Mouse (Mus musculus) heart, adult 2 months (tissue): ENCODE measurements around the gene Ccdc9.

Experiments
- CTCF ChIP-seq: fragments of 200-600 bp; IDR thresholded peaks from 2 replicates; pipeline ENCODE4 v1.8.1; 2022; ENCODE audit warnings: antibody characterized with exemption, mild to moderate bottlenecking, moderate library complexity
- EP300 ChIP-seq: fragments of 200-500 bp; IDR thresholded peaks from 2 replicates; pipeline ENCODE4 v1.6.1; 2011; ENCODE audit warnings: low read depth, low read length, control low read depth; ENCODE audit not compliant: insufficient read depth
- POLR2A ChIP-seq: fragments of 200-500 bp; IDR thresholded peaks from 2 replicates; pipeline ENCODE4 v1.6.1; 2011; ENCODE audit warnings: mild to moderate bottlenecking, low read depth, low read length, control low read depth; ENCODE audit not compliant: insufficient read depth

DNA sequence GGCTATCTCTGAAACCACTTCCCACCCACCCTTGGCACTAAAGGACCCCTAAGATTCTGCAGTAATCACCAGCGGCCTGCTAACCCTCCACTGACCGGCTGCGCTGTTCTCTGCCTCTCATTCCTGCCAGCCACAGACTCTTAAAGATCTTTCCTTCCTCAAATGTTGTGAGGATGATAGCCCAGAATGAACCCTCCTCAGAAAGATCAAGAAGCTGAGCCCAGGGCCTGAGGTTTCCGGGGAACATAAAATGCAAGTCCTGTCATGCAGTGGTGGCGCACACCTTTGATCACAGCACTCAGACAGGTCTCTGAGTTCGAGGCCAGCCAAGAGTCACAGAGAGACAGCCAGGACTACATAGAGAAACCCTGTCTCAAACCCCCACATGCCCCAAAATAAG is 44.4 kb downstream of the Ccdc9 start:
- TF ChIP-seq POLR2A: no peak
- no peak for TF ChIP-seq CTCF
- no peak for TF ChIP-seq EP300
